ENCODE assay signal across 8 mouse cellular contexts in the genomic region with DNA sequence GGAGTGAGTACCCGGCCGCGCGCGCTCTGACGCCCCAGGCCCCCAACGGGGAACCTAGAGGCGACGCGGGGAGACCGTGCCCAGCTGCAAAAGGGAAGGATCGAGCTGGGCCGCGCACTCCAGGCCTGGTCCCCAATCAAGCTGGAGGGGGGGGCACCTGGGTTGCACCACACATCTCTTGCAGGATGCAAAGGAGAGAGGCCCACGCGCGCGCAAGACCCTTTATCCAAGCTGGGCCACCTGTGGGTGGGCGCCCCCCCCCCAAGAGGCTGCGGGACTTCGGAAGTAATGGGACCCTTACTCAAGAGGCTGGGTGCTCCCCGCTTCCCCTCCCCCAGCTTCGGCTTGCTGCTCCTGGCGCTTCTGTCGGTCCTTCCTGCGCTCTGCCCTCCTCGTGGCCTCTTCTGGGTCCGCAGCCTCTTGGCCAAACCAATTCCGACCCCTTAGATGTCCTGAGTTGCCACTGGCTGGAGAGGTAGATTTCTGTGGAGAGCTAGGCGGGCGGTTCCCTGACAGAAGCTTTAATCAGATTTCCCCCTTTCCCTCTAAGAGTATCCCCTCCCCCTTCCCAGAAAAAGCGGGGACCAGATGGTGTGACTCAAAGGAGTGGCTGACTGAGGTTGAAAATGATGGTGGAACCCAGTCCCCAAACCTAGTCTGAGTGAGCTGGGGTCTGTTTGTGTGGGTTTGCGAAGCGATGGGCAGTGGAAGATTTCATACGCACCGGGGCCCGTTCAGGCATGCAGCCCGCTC. TPM values are rescaled to one million over a fixed set of nuclear protein-coding genes. Genes with fewer than 3 reads are reported as not detected.
DNase-seq lines count a peak whose midpoint lies in the region; ATAC-seq and TF ChIP-seq lines count a peak whose summit lies in the region.

No protein-coding gene starts in this region.

- peak; percentile 17; the same call in 1 of the 2 replicates for ATAC-seq in intestine, embryonic 14.5 days (replicated peaks; ENCODE audit: low FRiP score, low TSS enrichment, low read depth)
- no peak for ATAC-seq in liver, embryonic 15.5 days (ENCODE audit: insufficient read depth)
- ATAC-seq in monocyte, adult 5-6 weeks (replicated peaks; ENCODE audit: insufficient number of reproducible peaks, low FRiP score, low TSS enrichment, poor library complexity, severe bottlenecking), result no peak

- peak overlapping the region; percentile 93 for H3K4me2 ChIP-seq in intestine, embryonic 14.5 days (ENCODE audit: low read length)
- peak overlapping the region; percentile 85 for H3K4me2 ChIP-seq in liver, embryonic 15.5 days

- peak overlapping the region; percentile 67 for H3K4me3 ChIP-seq in embryonic fibroblast, embryonic 13.5 days (ENCODE audit: insufficient read depth, low read length)
- H3K4me3 ChIP-seq in intestine, embryonic 14.5 days (ENCODE audit: low read depth, low read length), result peak overlapping the region; percentile 97
- H3K4me3 ChIP-seq in liver, embryonic 15.5 days (replicated peaks), result peak overlapping the region; percentile 64

- no peak; the same call in 1 of the 2 replicates for TF ChIP-seq POLR2A in embryonic fibroblast, embryonic 13.5 days (IDR thresholded peaks at IDR 0.05; ENCODE audit: low read depth, low read length)

- H3K9ac ChIP-seq in intestine, embryonic 14.5 days (ENCODE audit: low read length), result peak overlapping the region; percentile 89
- H3K9ac ChIP-seq in liver, embryonic 15.5 days, result peak overlapping the region; percentile 53

- WGBS in intestine, embryonic 14.5 days, result 3% methylated on average over 38 of the region's 38 CpGs
- 8% methylated on average over 38 of the region's 38 CpGs for WGBS in liver, embryonic 15.5 days (ENCODE audit: insufficient replicate concordance)

- DNase-seq in layer of hippocampus, adult 11-12 months (ENCODE audit: low spot score), result peak; percentile 68
- DNase-seq in layer of hippocampus, adult 9-10 months (ENCODE audit: low spot score), result no peak
- DNase-seq in NIH3T3 (ENCODE audit: low read depth), result peak; percentile 53
- DNase-seq in intestine, embryonic 14.5 days (ENCODE audit: low spot score), result peak; percentile 80
- peak; percentile 62 for DNase-seq in right cerebral cortex, postnatal 25 days

- no peaks in the 10 kb centered on the region for H3K27me3 ChIP-seq in intestine, embryonic 14.5 days (replicated peaks; ENCODE audit: control insufficient read depth, insufficient read depth, low read length)
- H3K27me3 ChIP-seq in liver, embryonic 15.5 days, result peaks cover 23% of the 10 kb centered on the region

- no peaks in the 10 kb centered on the region for H3K9me3 ChIP-seq in intestine, embryonic 14.5 days (ENCODE audit: control insufficient read depth, low read length)
- H3K9me3 ChIP-seq in liver, embryonic 15.5 days (replicated peaks), result no peaks in the 10 kb centered on the region

- H3K36me3 ChIP-seq in intestine, embryonic 14.5 days (ENCODE audit: control insufficient read depth, insufficient read depth, low read length), result no peaks in the 10 kb centered on the region
- no peaks in the 10 kb centered on the region for H3K36me3 ChIP-seq in liver, embryonic 15.5 days (replicated peaks)

- no peak for TF ChIP-seq CTCF in embryonic fibroblast, embryonic 13.5 days (IDR thresholded peaks at IDR 0.05; ENCODE audit: borderline replicate concordance, insufficient read depth, low read length)

- H3K4me1 ChIP-seq in embryonic fibroblast, embryonic 13.5 days (ENCODE audit: control insufficient read depth, insufficient read depth, low read length), result no peaks in the 10 kb centered on the region
- H3K4me1 ChIP-seq in intestine, embryonic 14.5 days (replicated peaks; ENCODE audit: control insufficient read depth, insufficient read depth, low read length), result peaks cover 12% of the 10 kb centered on the region
- peaks cover 53% of the 10 kb centered on the region for H3K4me1 ChIP-seq in liver, embryonic 15.5 days (replicated peaks)

- peak overlapping the region; percentile 58 for H3K27ac ChIP-seq in embryonic fibroblast, embryonic 13.5 days (ENCODE audit: insufficient read depth, low read length)
- peak overlapping the region; percentile 76 for H3K27ac ChIP-seq in intestine, embryonic 14.5 days (ENCODE audit: low read depth)
- H3K27ac ChIP-seq in liver, embryonic 15.5 days (replicated peaks), result peak overlapping the region; percentile 33; the same call in 1 of the 2 replicates

RNA-seq across cellular contexts. Expression of gene Palm, which starts 0.5 kb away (rescaled TPM):
- polyA plus RNA-seq in embryonic fibroblast, embryonic 13.5 days (2011; ENCODE audit: insufficient read length, low read depth, missing spikeins), result 45.2 and 54.0 TPM in 2 replicates
- polyA plus RNA-seq in intestine, embryonic 14.5 days (2014; fragmentation: Nextera tagmentation; extraction: Ambion mirVana), result 63.4 and 66.2 TPM in 2 replicates
- 8.8 and 9.2 TPM in 2 replicates for polyA plus RNA-seq in liver, embryonic 15.5 days (2015; fragmentation: Nextera tagmentation; extraction: Ambion mirVana)
- total RNA-seq in monocyte, adult 5-6 weeks (2017), result 21.3 to 30.9 TPM (median 27.0 TPM) in 3 replicates

RNA-seq across cellular contexts. Expression of gene Prss57, which starts 3.2 kb away (rescaled TPM):
- not detected in 2 replicates for polyA plus RNA-seq in embryonic fibroblast, embryonic 13.5 days (2011; ENCODE audit: insufficient read length, low read depth, missing spikeins)
- polyA plus RNA-seq in intestine, embryonic 14.5 days (2014; fragmentation: Nextera tagmentation; extraction: Ambion mirVana), result 0.45 TPM in 1 of 2 replicates, not detected in the other
- polyA plus RNA-seq in liver, embryonic 15.5 days (2015; fragmentation: Nextera tagmentation; extraction: Ambion mirVana), result 7.0 and 7.1 TPM in 2 replicates
- total RNA-seq in monocyte, adult 5-6 weeks (2017), result 0.21 to 2.1 TPM in 2 of 3 replicates, not detected in the other

RNA-seq across cellular contexts. Expression of gene Fstl3, which starts 16.8 kb away (rescaled TPM):
- 21.9 and 42.7 TPM in 2 replicates for polyA plus RNA-seq in embryonic fibroblast, embryonic 13.5 days (2011; ENCODE audit: insufficient read length, low read depth, missing spikeins)
- polyA plus RNA-seq in intestine, embryonic 14.5 days (2014; fragmentation: Nextera tagmentation; extraction: Ambion mirVana), result 10.1 and 11.1 TPM in 2 replicates
- polyA plus RNA-seq in liver, embryonic 15.5 days (2015; fragmentation: Nextera tagmentation; extraction: Ambion mirVana), result 0.71 and 1.0 TPM in 2 replicates
- 1.3 to 3.3 TPM (median 2.0 TPM) in 3 replicates for total RNA-seq in monocyte, adult 5-6 weeks (2017)

RNA-seq across cellular contexts. Expression of gene Misp, which starts 26.9 kb away (rescaled TPM):
- not detected in 2 replicates for polyA plus RNA-seq in embryonic fibroblast, embryonic 13.5 days (2011; ENCODE audit: insufficient read length, low read depth, missing spikeins)
- 78.3 and 87.9 TPM in 2 replicates for polyA plus RNA-seq in intestine, embryonic 14.5 days (2014; fragmentation: Nextera tagmentation; extraction: Ambion mirVana)
- polyA plus RNA-seq in liver, embryonic 15.5 days (2015; fragmentation: Nextera tagmentation; extraction: Ambion mirVana), result 0.50 TPM in 2 replicates
- total RNA-seq in monocyte, adult 5-6 weeks (2017), result not detected in 3 replicates

RNA-seq across cellular contexts. Expression of gene Rnf126, which starts 27.2 kb away (rescaled TPM):
- polyA plus RNA-seq in embryonic fibroblast, embryonic 13.5 days (2011; ENCODE audit: insufficient read length, low read depth, missing spikeins), result 38.4 and 39.5 TPM in 2 replicates
- 80.3 and 90.3 TPM in 2 replicates for polyA plus RNA-seq in intestine, embryonic 14.5 days (2014; fragmentation: Nextera tagmentation; extraction: Ambion mirVana)
- 39.6 and 42.0 TPM in 2 replicates for polyA plus RNA-seq in liver, embryonic 15.5 days (2015; fragmentation: Nextera tagmentation; extraction: Ambion mirVana)
- 3.5 to 18.0 TPM (median 8.8 TPM) in 3 replicates for total RNA-seq in monocyte, adult 5-6 weeks (2017)
